Mouse (Mus musculus) olfactory bulb, adult 2 months (tissue): Measurements from ENCODE around the gene Rab42.

ENCODE experiments used
- CTCF ChIP-seq: fragments of 200-500 bp; IDR thresholded peaks from 2 replicates; pipeline ENCODE4 v1.5.1; 2012; ENCODE audit warnings: low read depth, mild to moderate bottlenecking, low read length, moderate library complexity; ENCODE audit not compliant: insufficient read depth
- POLR2A ChIP-seq: fragments of 200-500 bp; IDR thresholded peaks from 2 replicates; pipeline ENCODE4 v1.6.1; 2012; ENCODE audit warnings: mild to moderate bottlenecking, low read depth, low read length, moderate library complexity; ENCODE audit not compliant: insufficient read depth

GRCm38 (mm10) chr4:132305276-132305675 lies 2.1 kb upstream of the Rab42 start:
- no peak for TF ChIP-seq CTCF
- no peak for TF ChIP-seq POLR2A
